Mouse (Mus musculus) testis, adult 2 months (tissue): ENCODE data around the gene Psmg1.
A peak's percentile ranks its signal among the peaks of the same experiment; 100 is the strongest.

ENCODE experiments used
- CTCF ChIP-seq: fragments of 200-500 bp; IDR thresholded peaks from 2 replicates; pipeline ENCODE4 v1.5.1; 2012; ENCODE audit warnings: low read depth, mild to moderate bottlenecking, inconsistent platforms, low read length, moderate library complexity; ENCODE audit not compliant: control insufficient read depth, insufficient read depth, insufficient replicate concordance
- POLR2A ChIP-seq: fragments of 200-500 bp; IDR thresholded peaks from 2 replicates; pipeline ENCODE4 v1.6.1; 2012; ENCODE audit warnings: low read depth, mild to moderate bottlenecking, inconsistent platforms, low read length, moderate library complexity; ENCODE audit not compliant: control insufficient read depth

DNA sequence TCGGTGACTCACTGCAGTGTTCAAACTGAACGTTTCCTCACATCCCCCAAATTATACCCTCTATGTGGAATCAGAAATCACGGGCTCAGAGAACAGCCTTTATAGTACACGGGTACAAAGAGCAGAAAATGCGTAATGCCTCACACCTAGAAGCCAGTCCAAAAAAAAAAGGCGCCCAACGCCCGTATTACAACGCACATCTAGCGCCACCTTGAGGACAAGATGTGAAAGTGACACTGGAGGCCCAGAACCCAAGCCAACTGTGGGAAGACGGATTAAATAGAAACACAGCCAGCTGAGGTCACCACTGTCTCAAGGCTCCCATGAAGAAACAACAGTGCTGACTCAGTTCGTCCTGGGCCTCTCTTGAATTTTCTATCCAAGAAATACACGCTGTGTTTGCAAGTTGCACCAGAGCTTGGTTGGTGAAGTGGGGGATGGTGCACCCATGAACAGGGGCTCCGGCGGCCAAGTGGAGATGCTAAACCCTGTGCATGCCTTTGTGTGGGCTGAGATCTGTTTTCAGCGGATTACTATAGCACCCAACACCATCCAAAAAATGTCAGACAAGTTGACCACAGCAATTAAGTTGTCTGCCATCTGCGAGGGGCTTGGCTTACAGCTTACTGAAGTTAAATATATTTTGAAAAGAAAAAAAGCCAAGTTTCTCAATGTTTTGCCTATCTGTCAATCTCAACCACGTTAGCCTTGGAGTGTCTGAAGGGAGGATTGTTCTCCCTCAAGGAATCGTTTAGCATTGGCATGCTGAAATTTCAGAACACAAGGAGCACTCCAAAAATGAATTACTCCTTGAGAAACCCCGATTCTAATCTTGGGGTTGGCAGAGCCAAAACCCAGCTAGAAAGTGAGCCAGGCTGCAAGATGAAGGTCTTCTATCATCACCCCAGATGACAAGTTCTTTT is 45.1 kb downstream of the Psmg1 start:
- TF ChIP-seq CTCF (peak; percentile 79; the same call in 1 of the 2 replicates), POLR2A (no peak)
